Mouse (Mus musculus): Measurements from ENCODE around the gene Prmt8. TPM values are rescaled to one million over a fixed set of nuclear protein-coding genes. Genes with fewer than 3 reads are reported as not detected.

Gene Prmt8
- total and polyA plus RNA-seq, 3 experiments = not detected

DNA sequence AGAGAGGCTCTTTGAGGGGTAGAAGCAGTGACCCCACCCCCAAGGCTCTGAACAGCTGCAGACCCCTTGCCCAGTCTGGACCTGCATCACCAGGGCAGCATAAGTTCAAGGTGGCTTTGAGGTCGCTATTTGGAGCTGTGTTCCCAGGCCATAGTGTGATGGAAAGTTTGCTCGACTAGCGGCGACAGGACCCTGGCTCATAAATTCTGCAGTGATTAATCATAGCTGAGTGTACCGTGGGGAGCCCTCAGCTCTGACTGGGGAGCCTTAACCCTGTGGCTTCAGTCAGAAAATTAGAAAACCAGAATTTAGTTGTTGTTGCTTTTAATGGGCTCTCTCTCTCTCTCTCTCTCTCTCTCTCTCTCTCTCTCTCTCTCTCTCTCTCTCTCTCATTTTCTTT is 54.4 kb downstream of the Prmt8 start:
- H3K27me3 ChIP-seq (ENCODE audit: control insufficient read depth in 1 of 2, insufficient read depth in 2 of 2, low read length in 2 of 2) = no peaks in the 10 kb centered on the region
- DNase-seq (ENCODE audit: low read depth, low spot score) = no peak
- H3K36me3 ChIP-seq (ENCODE audit: control insufficient read depth in 1 of 2, insufficient read depth in 2 of 2, low read length in 2 of 2) = no peaks in the 10 kb centered on the region
- no peak overlapping the region for H3K4me3 ChIP-seq (ENCODE audit: control insufficient read depth in 1 of 2, insufficient read depth in 1 of 2, low read depth in 2 of 2, low read length in 2 of 2)
- no peak overlapping the region for H3K27ac ChIP-seq (ENCODE audit: control insufficient read depth, low read depth, low read length)
- no peaks in the 10 kb centered on the region for H3K4me1 ChIP-seq (ENCODE audit: control insufficient read depth in 1 of 2, insufficient read depth in 2 of 2, low read length in 2 of 2)
- TF ChIP-seq ETS1 (IDR thresholded peaks at IDR 0.05; ENCODE audit: low read depth, low read length) (no peak), BHLHE40 (IDR thresholded peaks at IDR 0.05; ENCODE audit: borderline replicate concordance, low read depth, low read length) (no peak), USF1 (IDR thresholded peaks at IDR 0.05; ENCODE audit: low read depth, low read length) (no peak)
- H3K79me2 ChIP-seq (ENCODE audit: control insufficient read depth, insufficient read depth, low read length, poor library complexity) = no peaks in the 10 kb centered on the region
- no peaks in the 10 kb centered on the region for H3K9me3 ChIP-seq (replicated peaks; ENCODE audit: insufficient read depth, low read length)
- no peak overlapping the region for H3K9ac ChIP-seq (ENCODE audit: control insufficient read depth, low read depth, low read length, poor library complexity, severe bottlenecking)

DNA sequence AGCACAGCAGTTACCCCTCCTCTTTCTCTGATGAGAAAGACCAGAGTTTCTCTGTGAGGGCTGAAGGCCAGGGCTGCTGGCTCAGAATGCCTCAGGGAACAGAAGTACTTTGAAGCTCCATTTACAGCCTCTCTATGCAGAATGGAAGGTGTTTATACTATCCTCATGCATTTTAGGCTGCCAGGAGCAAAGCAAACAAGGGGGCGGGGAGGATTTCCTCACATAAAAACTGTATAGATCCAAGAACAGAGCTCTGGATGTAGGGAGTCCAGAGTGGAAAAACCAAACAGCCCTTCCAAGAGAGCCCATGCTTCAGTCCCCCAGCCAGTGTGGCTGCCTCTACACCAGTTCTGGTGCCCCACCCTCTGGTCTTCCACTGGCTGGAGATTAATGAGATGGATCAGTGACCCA is 61.0 kb downstream of the Prmt8 start:
- Histone ChIP-seq H3K27me3 (ENCODE audit: control insufficient read depth in 1 of 2, insufficient read depth in 2 of 2, low read length in 2 of 2) (no peaks in the 10 kb centered on the region), H3K27ac (ENCODE audit: control insufficient read depth, low read depth, low read length) (no peak overlapping the region), H3K4me1 (ENCODE audit: control insufficient read depth in 1 of 2, insufficient read depth in 2 of 2, low read length in 2 of 2) (no peaks in the 10 kb centered on the region), H3K9me3 (replicated peaks; ENCODE audit: insufficient read depth, low read length) (no peaks in the 10 kb centered on the region), H3K4me3 (ENCODE audit: control insufficient read depth in 1 of 2, insufficient read depth in 1 of 2, low read depth in 2 of 2, low read length in 2 of 2) (no peak overlapping the region), H3K9ac (ENCODE audit: control insufficient read depth, low read depth, low read length, poor library complexity, severe bottlenecking) (no peak overlapping the region), H3K79me2 (ENCODE audit: control insufficient read depth, insufficient read depth, low read length, poor library complexity) (no peaks in the 10 kb centered on the region), H3K36me3 (ENCODE audit: control insufficient read depth in 1 of 2, insufficient read depth in 2 of 2, low read length in 2 of 2) (no peaks in the 10 kb centered on the region)
- DNase-seq (ENCODE audit: low read depth, low spot score) = no peak
- TF ChIP-seq MAFK (IDR thresholded peaks at IDR 0.05; ENCODE audit: borderline replicate concordance, low read depth, low read length) = no peak
- no peak for TF ChIP-seq ZNF384 (IDR thresholded peaks at IDR 0.05; ENCODE audit: low read depth, low read length)

DNA sequence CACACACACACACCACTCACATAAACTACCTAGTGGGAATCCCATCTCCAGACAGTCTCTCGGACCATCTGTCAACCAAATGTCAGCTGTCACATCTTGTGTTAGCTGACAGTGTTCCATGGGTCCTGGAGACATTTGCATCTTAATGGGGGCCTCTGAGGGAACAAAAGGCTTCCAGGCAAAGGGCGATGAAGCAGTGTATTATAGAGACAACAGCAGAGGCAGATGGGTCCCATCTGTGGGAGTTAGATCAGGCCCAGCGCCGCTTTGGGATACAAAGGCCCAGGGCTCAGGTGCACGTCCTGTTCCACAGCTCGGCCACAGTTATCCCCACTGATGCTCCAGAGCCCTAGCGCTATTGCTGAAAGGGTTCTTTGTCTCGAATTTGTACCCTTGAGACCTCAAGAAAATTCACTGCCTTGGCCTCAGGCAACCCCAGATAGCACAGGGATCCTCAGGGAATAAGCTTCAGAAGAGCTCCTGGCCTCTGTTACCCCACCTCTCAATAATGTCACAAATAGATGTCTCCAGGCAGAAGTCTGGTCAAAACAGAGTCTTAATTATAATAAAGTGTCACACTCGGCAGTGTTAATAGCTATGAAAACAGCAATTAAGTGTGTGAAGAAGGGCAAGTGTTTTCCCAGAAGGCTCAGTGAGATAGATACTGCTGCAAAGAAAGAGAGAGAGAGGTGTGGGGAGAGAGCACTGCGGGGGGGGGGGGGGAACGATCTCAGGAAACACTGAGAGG is 68.1 kb downstream of the Prmt8 start:
- H3K27me3 ChIP-seq (ENCODE audit: control insufficient read depth in 1 of 2, insufficient read depth in 2 of 2, low read length in 2 of 2) = no peaks in the 10 kb centered on the region
- H3K4me1 ChIP-seq (ENCODE audit: control insufficient read depth in 1 of 2, insufficient read depth in 2 of 2, low read length in 2 of 2) = no peaks in the 10 kb centered on the region
- no peak overlapping the region for H3K4me3 ChIP-seq (ENCODE audit: control insufficient read depth in 1 of 2, insufficient read depth in 1 of 2, low read depth in 2 of 2, low read length in 2 of 2)
- no peak overlapping the region for H3K9ac ChIP-seq (ENCODE audit: control insufficient read depth, low read depth, low read length, poor library complexity, severe bottlenecking)
- TF ChIP-seq SIN3A (IDR thresholded peaks at IDR 0.05; ENCODE audit: low read length) (no peak), NRF1 (IDR thresholded peaks at IDR 0.05; ENCODE audit: insufficient read depth, low read depth, low read length, poor library complexity, severe bottlenecking) (no peak), TBP (IDR thresholded peaks at IDR 0.05; ENCODE audit: low read depth, low read length) (no peak), ZC3H11A (IDR thresholded peaks at IDR 0.05; ENCODE audit: low read depth, low read length) (no peak), GATA1 (IDR thresholded peaks at IDR 0.05; ENCODE audit: low read depth, low read length) (no peak), ELF1 (IDR thresholded peaks at IDR 0.05; ENCODE audit: low read depth, low read length) (no peak), CHD1 (IDR thresholded peaks at IDR 0.05; ENCODE audit: low read depth, low read length) (no peak), KAT2A (conservative IDR thresholded peaks at IDR 0.05; ENCODE audit: low read depth, low read length) (no peak), EP300 (IDR thresholded peaks at IDR 0.05; ENCODE audit: low read depth in 1 of 2, low read length in 2 of 2) (no peak), MAFK (IDR thresholded peaks at IDR 0.05; ENCODE audit: borderline replicate concordance, low read depth, low read length) (no peak), GABPA (IDR thresholded peaks at IDR 0.05; ENCODE audit: low read depth, low read length) (no peak), RCOR1 (IDR thresholded peaks at IDR 0.05; ENCODE audit: low read depth, low read length) (no peak), UBTF (IDR thresholded peaks at IDR 0.05; ENCODE audit: borderline replicate concordance, insufficient read depth, low read depth, low read length) (no peak), TCF12 (IDR thresholded peaks at IDR 0.05; ENCODE audit: low read depth, low read length) (no peak), MEF2A (IDR thresholded peaks at IDR 0.05; ENCODE audit: extremely low read depth, insufficient replicate concordance, low read depth, low read length, poor library complexity, severe bottlenecking) (no peak), POLR2A (IDR thresholded peaks at IDR 0.05; ENCODE audit: control insufficient read depth in 1 of 2, insufficient read depth in 1 of 2, low read depth in 1 of 2, low read length in 2 of 2, poor library complexity in 1 of 2) (no peak), BHLHE40 (IDR thresholded peaks at IDR 0.05; ENCODE audit: borderline replicate concordance, low read depth, low read length) (no peak), ZKSCAN1 (IDR thresholded peaks at IDR 0.05; ENCODE audit: low read depth, low read length) (no peak)
- H3K27ac ChIP-seq (ENCODE audit: control insufficient read depth, low read depth, low read length) = no peak overlapping the region
- DNase-seq (ENCODE audit: low read depth, low spot score) = no peak
- no peaks in the 10 kb centered on the region for H3K79me2 ChIP-seq (ENCODE audit: control insufficient read depth, insufficient read depth, low read length, poor library complexity)
- H3K9me3 ChIP-seq (replicated peaks; ENCODE audit: insufficient read depth, low read length) = no peaks in the 10 kb centered on the region
- H3K36me3 ChIP-seq (ENCODE audit: control insufficient read depth in 1 of 2, insufficient read depth in 2 of 2, low read length in 2 of 2) = no peaks in the 10 kb centered on the region
